Mouse (Mus musculus) lung, adult 2 months (tissue): ENCODE data around the gene Cp.

Source experiments
- CTCF ChIP-seq: fragments of 200-500 bp; IDR thresholded peaks from 2 replicates; pipeline ENCODE4 v1.5.1; 2011; ENCODE audit warnings: mild to moderate bottlenecking, low read length, control low read depth; ENCODE audit not compliant: insufficient read depth
- POLR2A ChIP-seq: fragments of 200-500 bp; IDR thresholded peaks from 2 replicates; pipeline ENCODE4 v1.6.1; 2011; ENCODE audit warnings: low read depth, mild to moderate bottlenecking, control low read depth, low read length, borderline replicate concordance; ENCODE audit errors: extremely low read depth

- no peak for TF ChIP-seq CTCF
- no peak for TF ChIP-seq POLR2A
These were observed 67.0 kb downstream of the Cp start for GRCm38 (mm10) chr3:20023832-20024231.
